Mouse (Mus musculus) lung, adult 2 months (tissue): Measurements from ENCODE around the gene Lgr5. TPM values are rescaled to one million over a fixed set of nuclear protein-coding genes. Genes with fewer than 3 reads are reported as not detected.

Source experiments
- DNase-seq: peaks from one replicate; pipeline ENCODE4 v3.0.0; 2022
- H3K4me1 ChIP-seq: fragments of 200-500 bp; 2 replicates; pipeline ENCODE4 v1.6.1; 2011; ENCODE audit warnings: low read length; ENCODE audit not compliant: control insufficient read depth, insufficient read depth
- H3K4me3 ChIP-seq: fragments of 200-500 bp; replicated peaks from 2 replicates; pipeline ENCODE3; 2011; ENCODE audit warnings: low read depth, mild to moderate bottlenecking, control low read depth, low read length; ENCODE audit errors: extremely low read depth
- CTCF ChIP-seq: fragments of 200-500 bp; IDR thresholded peaks from 2 replicates; pipeline ENCODE4 v1.5.1; 2011; ENCODE audit warnings: mild to moderate bottlenecking, low read length, control low read depth; ENCODE audit not compliant: insufficient read depth
- POLR2A ChIP-seq: fragments of 200-500 bp; IDR thresholded peaks from 2 replicates; pipeline ENCODE4 v1.6.1; 2011; ENCODE audit warnings: low read depth, mild to moderate bottlenecking, control low read depth, low read length, borderline replicate concordance; ENCODE audit errors: extremely low read depth
- WGBS: fragments of 180-500 bp; shearing (Covaris S2); methylation state at CpG from one replicate; pipeline ENCODE4 v1.1.7; 2018; 5-methylcytosine and 5-hydroxymethylcytosine counted together
- polyA plus RNA-seq: library from polyadenylated mRNA; depleted of rRNA; stranded (reverse); fragments of >200 nt; gene quantifications from 2 replicates; pipeline ENCODE4 v1.2.3, GENCODE M21; 2012

Gene Lgr5
- polyA plus RNA-seq, 1 experiment = 0.43 TPM

GRCm38 (mm10) chr10:115571317-115571716 lies 16.3 kb downstream of the Lgr5 start:
- WGBS = 88% methylated on average over 6 of the region's 6 CpGs
- Histone ChIP-seq H3K4me1 (no peaks in the 10 kb centered on the region), H3K4me3 (no peak overlapping the region)
- no peak for DNase-seq
- TF ChIP-seq CTCF (no peak), POLR2A (no peak)

- DNase-seq = no peak
- 75% methylated on average over 2 of the region's 2 CpGs for WGBS
- Histone ChIP-seq H3K4me3 (no peak overlapping the region), H3K4me1 (no peaks in the 10 kb centered on the region)
- TF ChIP-seq POLR2A (no peak), CTCF (no peak)
Measured at GRCm38 (mm10) chr10:115570577-115570976, 17.0 kb downstream of the Lgr5 start.

DNA sequence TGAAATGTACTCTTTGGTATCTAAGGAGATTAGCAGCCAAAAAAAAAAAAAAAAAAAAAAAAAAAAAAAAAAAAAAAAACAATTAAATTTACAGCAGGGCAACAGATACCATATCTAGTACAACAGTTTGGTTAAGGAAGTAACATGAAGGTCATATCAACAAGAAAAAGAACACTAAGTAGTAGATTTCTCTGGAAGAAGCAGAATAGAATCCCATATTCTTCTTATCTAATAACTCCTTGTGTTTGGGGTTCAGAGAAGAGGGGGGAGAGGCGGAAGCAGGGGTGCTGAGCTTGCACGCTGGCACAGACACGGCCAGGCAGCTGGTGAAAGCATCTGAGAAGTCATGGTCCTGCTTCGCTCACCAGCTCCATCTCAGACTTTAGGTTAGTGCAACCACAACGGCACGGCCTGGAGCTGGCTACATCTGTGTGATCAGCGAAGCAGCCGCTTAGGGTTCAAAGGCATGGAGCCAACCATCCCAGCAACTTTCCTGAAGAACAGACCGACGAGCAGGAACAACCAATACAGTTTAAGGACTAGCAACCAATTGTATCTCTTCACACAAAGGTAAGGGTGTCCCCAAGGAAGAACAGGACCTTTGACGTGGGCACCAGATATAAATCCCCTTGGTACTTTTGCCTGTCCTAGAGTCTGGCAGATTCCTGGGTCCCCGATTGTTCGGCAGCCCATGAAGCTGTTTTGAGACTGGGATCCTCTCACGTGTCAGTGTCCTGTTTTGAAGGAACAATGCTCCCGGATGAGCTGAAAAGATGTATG lies 17.7 kb downstream of the Lgr5 start, which contains the start of gene A930009A15Rik:
Gene A930009A15Rik (plus strand): TSS at position 275 of the 780 bp plus-strand sequence.
- H3K4me1 ChIP-seq = no peaks in the 10 kb centered on the region
- no peak within 1 kb of the TSS for H3K4me3 ChIP-seq
- TF ChIP-seq POLR2A (no peak), CTCF (no peak)
- WGBS = 83% methylated on average over 15 of the region's 15 CpGs
- DNase-seq = no peak

- no peaks in the 10 kb centered on the region for H3K4me1 ChIP-seq
- H3K4me3 ChIP-seq = no peak overlapping the region
- DNase-seq = no peak
- 69% methylated on average over 5 of the region's 5 CpGs for WGBS
- TF ChIP-seq CTCF (no peak), POLR2A (no peak)
Measured at GRCm38 (mm10) chr10:115563961-115564360, 23.6 kb downstream of the Lgr5 start.

DNA sequence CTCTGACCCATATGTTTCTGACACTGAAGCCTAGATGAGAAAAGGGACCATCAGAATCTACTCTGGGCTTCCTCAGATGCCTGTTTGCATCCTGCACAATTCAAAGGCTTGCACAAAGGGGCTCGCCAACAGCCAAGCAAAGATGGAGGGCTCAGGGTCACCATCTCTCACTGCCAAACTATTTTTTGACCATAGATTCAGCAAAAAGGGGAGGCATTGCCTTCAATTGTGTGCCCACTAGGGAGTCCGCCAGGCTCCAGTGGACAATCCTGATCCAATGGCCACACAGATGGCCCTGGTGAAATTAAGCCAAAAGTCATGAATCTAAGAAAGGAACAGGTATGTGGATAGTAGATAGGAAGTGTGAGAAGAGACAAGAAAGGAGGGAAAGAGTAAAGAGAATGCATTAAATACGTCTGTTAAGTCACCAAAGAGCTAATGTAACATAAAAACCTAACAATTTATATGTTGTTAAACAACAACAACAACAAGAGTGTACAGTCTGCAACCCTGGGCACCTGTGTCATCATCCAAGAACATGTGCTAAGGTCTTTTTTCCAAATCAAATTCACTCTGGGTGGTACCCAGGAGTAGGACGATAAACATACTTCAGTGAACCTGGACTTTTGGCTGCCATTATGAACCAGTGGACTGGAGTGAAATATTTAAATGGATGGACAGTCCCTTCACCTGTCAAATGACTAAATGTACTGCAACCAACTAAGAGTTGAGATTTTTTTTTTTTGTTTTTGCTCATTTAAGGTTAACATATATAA lies 24.5 kb downstream of the Lgr5 start:
- Histone ChIP-seq H3K4me3 (no peak overlapping the region), H3K4me1 (no peaks in the 10 kb centered on the region)
- no peak for DNase-seq
- TF ChIP-seq POLR2A = no peak
- TF ChIP-seq CTCF = no peak
- 85% methylated on average over 4 of the region's 4 CpGs for WGBS

- Histone ChIP-seq H3K4me3 (no peak overlapping the region), H3K4me1 (no peaks in the 10 kb centered on the region)
- TF ChIP-seq POLR2A = no peak
- no peak for TF ChIP-seq CTCF
- WGBS = 47% methylated on average over 12 of the region's 12 CpGs
- DNase-seq = peak; percentile 13
Measured at GRCm38 (mm10) chr10:115561136-115561880, 26.3 kb downstream of the Lgr5 start.

DNA sequence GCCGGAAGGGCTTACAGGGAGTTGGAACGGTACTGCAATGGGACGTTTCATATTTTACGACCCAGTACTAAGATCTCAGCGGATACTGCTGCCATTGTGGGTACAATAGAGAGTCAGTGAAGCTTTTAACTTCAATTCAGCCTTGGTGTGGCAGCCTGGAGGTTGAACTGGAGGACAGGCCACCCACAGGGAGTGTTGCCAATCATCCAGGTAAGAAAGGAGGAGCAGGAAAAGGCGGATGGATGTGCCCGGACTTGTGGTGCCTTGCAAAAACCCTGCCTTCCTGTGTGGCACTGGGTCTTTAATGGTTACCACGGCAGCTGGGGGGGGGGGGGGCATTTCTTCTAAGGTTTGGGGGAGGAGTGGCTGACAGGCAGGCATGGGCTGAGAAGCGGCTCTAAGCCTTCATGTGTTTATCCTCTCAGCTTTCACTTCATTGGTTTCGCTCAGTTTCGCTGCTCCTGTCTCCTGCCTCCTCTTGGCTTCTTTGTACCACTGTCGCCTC lies 30.8 kb downstream of the Lgr5 start:
- WGBS = 50% methylated on average over 12 of the region's 12 CpGs
- DNase-seq = no peak
- Histone ChIP-seq H3K4me3 (no peak overlapping the region), H3K4me1 (no peaks in the 10 kb centered on the region)
- TF ChIP-seq CTCF (no peak), POLR2A (no peak)

GRCm38 (mm10) chr10:115555191-115555765 lies 32.3 kb downstream of the Lgr5 start:
- no peaks in the 10 kb centered on the region for H3K4me1 ChIP-seq
- no peak for DNase-seq
- WGBS = 35% methylated on average over 2 of the region's 2 CpGs
- TF ChIP-seq POLR2A (no peak), CTCF (no peak)
- no peak overlapping the region for H3K4me3 ChIP-seq
